In the genomic region with DNA sequence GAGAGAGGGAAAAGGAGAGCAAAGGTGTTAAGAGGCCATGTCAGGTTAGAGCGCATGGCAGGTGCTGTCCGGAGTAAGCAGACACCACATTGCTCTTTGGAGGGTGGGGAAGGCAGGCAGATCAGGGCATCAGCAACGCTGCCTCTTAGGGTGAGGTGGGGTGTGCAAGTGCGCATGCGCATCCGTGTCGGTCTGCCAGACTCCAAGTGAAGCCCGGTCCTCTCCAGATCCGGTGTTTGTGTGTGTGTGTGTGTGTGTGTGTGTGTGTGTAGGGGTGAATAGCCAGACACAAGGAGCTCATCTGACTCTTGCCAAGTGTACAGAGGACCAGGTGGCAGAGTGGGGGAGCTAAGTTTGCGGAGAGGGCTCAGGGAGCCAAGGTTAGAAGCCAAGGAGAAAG, we compare ENCODE assay signal across 13 mouse cellular contexts. TPM values are rescaled to one million over a fixed set of nuclear protein-coding genes. Genes with fewer than 3 reads are reported as not detected.
DNase-seq lines count a peak whose midpoint lies in the region; ATAC-seq lines count a peak whose summit lies in the region.
"Had no signal": no experiment of that assay in that cellular context is flagged by ENCODE, and none has a peak within 500 bp of the region (broad histone marks: within the 10 kb centered on the region; RNA-seq: fewer than 3 reads in every experiment).

No protein-coding gene starts in this region.

- ATAC-seq in hindbrain, embryonic 11.5 days (ENCODE audit: low FRiP score), result no peak
- ATAC-seq in heart, embryonic 12.5 days (ENCODE audit: insufficient number of reproducible peaks, low FRiP score), result no peak

- H3K4me1 ChIP-seq in hindbrain, embryonic 10.5 days (replicated peaks), result peaks cover 52% of the 10 kb centered on the region
- H3K4me1 ChIP-seq in hindbrain, embryonic 11.5 days (replicated peaks; ENCODE audit: control insufficient read depth, insufficient read depth, low read length), result no peaks in the 10 kb centered on the region
- peaks cover 13% of the 10 kb centered on the region for H3K4me1 ChIP-seq in heart, embryonic 12.5 days (replicated peaks)

- peak overlapping the region; percentile 53; the same call in 1 of the 2 replicates for H3K27ac ChIP-seq in hindbrain, embryonic 10.5 days
- H3K27ac ChIP-seq in hindbrain, embryonic 11.5 days (ENCODE audit: low read depth, low read length), result no peak overlapping the region
- no peak overlapping the region for H3K27ac ChIP-seq in heart, embryonic 12.5 days (ENCODE audit: poor library complexity, severe bottlenecking)
- H3K27ac ChIP-seq: hindbrain, embryonic 15.5 days; stomach, postnatal 0 days had no signal

- H3K4me2 ChIP-seq in hindbrain, embryonic 11.5 days (replicated peaks; ENCODE audit: low read depth, low read length), result no peak overlapping the region
- no peak overlapping the region for H3K4me2 ChIP-seq in heart, embryonic 12.5 days
- H3K4me2 ChIP-seq: hindbrain, embryonic 15.5 days; lung, embryonic 14.5 days had no signal

- intact Hi-C loops in heart, postnatal 36 days (cut with DNase I), result no loop called here

- no peak overlapping the region for H3K9ac ChIP-seq in hindbrain, embryonic 11.5 days (ENCODE audit: low read depth, low read length)
- no peak overlapping the region for H3K9ac ChIP-seq in heart, embryonic 12.5 days
- H3K9ac ChIP-seq: hindbrain, embryonic 15.5 days; lung, embryonic 14.5 days had no signal

- H3K27me3 ChIP-seq in hindbrain, embryonic 10.5 days (ENCODE audit: insufficient read depth, poor library complexity, severe bottlenecking), result no peaks in the 10 kb centered on the region
- H3K27me3 ChIP-seq in hindbrain, embryonic 11.5 days (ENCODE audit: control insufficient read depth, insufficient read depth, low read length), result no peaks in the 10 kb centered on the region
- no peaks in the 10 kb centered on the region for H3K27me3 ChIP-seq in heart, embryonic 12.5 days (replicated peaks)

- DNase-seq in hindbrain, embryonic 10.5 days (ENCODE audit: low spot score), result no peak
- DNase-seq in hindbrain, embryonic 11.5 days (ENCODE audit: low spot score), result no peak
- DNase-seq in testis, postnatal 10 days (ENCODE audit: low spot score), result peak; percentile 63
- DNase-seq in testis, postnatal 14 days (ENCODE audit: low spot score), result no peak
- peak; percentile 64 to 78 for DNase-seq in cerebellum, postnatal 25 days
- no peak for DNase-seq in heart, postnatal 36 days
- DNase-seq: adrenal gland, adult 8-10 months; heart, adult 18-20 months; lung, embryonic 14.5 days; right cerebral cortex, adult 18-20 months had no signal

- WGBS in hindbrain, embryonic 10.5 days, result 60% methylated on average over 10 of the region's 10 CpGs
- WGBS in hindbrain, embryonic 11.5 days, result 65% methylated on average over 10 of the region's 10 CpGs
- whole genome bisulfite sequencing in heart, embryonic 12.5 days, result 67% methylated on average over 10 of the region's 10 CpGs

- H3K4me3 ChIP-seq in hindbrain, embryonic 10.5 days, result no peak overlapping the region
- no peak overlapping the region for H3K4me3 ChIP-seq in hindbrain, embryonic 11.5 days (ENCODE audit: low read depth, low read length)
- H3K4me3 ChIP-seq in heart, embryonic 12.5 days, result no peak overlapping the region
- H3K4me3 ChIP-seq: hindbrain, embryonic 15.5 days had no signal

- H3K36me3 ChIP-seq in hindbrain, embryonic 10.5 days, result peaks cover 53% of the 10 kb centered on the region
- peaks cover 3% of the 10 kb centered on the region; the same call in 1 of the 2 replicates for H3K36me3 ChIP-seq in hindbrain, embryonic 11.5 days (ENCODE audit: control insufficient read depth, insufficient read depth, low read length)
- peaks cover 42% of the 10 kb centered on the region for H3K36me3 ChIP-seq in heart, embryonic 12.5 days
- H3K36me3 ChIP-seq: hindbrain, embryonic 15.5 days had no signal

- no peaks in the 10 kb centered on the region for H3K9me3 ChIP-seq in hindbrain, embryonic 10.5 days
- H3K9me3 ChIP-seq in hindbrain, embryonic 11.5 days (ENCODE audit: control insufficient read depth, low read length), result no peaks in the 10 kb centered on the region
- no peaks in the 10 kb centered on the region for H3K9me3 ChIP-seq in heart, embryonic 12.5 days (replicated peaks)
- H3K9me3 ChIP-seq: hindbrain, embryonic 15.5 days had no signal

RNA-seq across cellular contexts. Expression of gene Mdfi, which starts 31.5 kb away (rescaled TPM):
- 19.9 and 30.6 TPM in 2 replicates for polyA plus RNA-seq in hindbrain, embryonic 10.5 days (2016; fragmentation: Nextera tagmentation; extraction: Ambion mirVana)
- 39.0 and 40.5 TPM in 2 replicates for polyA plus RNA-seq in hindbrain, embryonic 11.5 days (2014; fragmentation: Nextera tagmentation; extraction: Ambion mirVana)
- 1 to 10 TPM in 1 of 2 experiments, under 1 TPM in 1; 0.81 to 3.1 TPM for total RNA-seq in heart, postnatal 36 days (2021)
- 11.1 and 11.2 TPM in 2 replicates for polyA plus RNA-seq in heart, embryonic 12.5 days (2016; fragmentation: Nextera tagmentation; extraction: Ambion mirVana)

RNA-seq across cellular contexts. Expression of gene Foxp4, which starts 58.4 kb away (rescaled TPM):
- 25.1 and 29.4 TPM in 2 replicates for polyA plus RNA-seq in hindbrain, embryonic 10.5 days (2016; fragmentation: Nextera tagmentation; extraction: Ambion mirVana)
- 23.9 and 28.4 TPM in 2 replicates for polyA plus RNA-seq in hindbrain, embryonic 11.5 days (2014; fragmentation: Nextera tagmentation; extraction: Ambion mirVana)
- 10 to 100 TPM in 1 of 2 experiments, 1 to 10 TPM in 1; 9.5 to 11.3 TPM for total RNA-seq in heart, postnatal 36 days (2021)
- polyA plus RNA-seq in heart, embryonic 12.5 days (2016; fragmentation: Nextera tagmentation; extraction: Ambion mirVana), result 20.7 and 22.5 TPM in 2 replicates

Comparison
In these comparisons a context has a peak if more than half of its experiments do, and no peak if none do; other contexts are left out.
1. DNase-seq: peak in testis, postnatal 10 days (single experiment) and cerebellum, postnatal 25 days (2 of 2); none in hindbrain, embryonic 10.5 days (single experiment), hindbrain, embryonic 11.5 days (single experiment), testis, postnatal 14 days (single experiment) and heart, postnatal 36 days (0 of 2).